Mouse (Mus musculus): ENCODE data around the gene Eif6. TPM values are rescaled to one million over a fixed set of nuclear protein-coding genes. Genes with fewer than 3 reads are reported as not detected.
A peak's percentile ranks its signal among the peaks of the same experiment; 100 is the strongest.

Eif6 gene
- polyA plus RNA-seq, 1 experiment from 2014 or later = 247 TPM

DNA sequence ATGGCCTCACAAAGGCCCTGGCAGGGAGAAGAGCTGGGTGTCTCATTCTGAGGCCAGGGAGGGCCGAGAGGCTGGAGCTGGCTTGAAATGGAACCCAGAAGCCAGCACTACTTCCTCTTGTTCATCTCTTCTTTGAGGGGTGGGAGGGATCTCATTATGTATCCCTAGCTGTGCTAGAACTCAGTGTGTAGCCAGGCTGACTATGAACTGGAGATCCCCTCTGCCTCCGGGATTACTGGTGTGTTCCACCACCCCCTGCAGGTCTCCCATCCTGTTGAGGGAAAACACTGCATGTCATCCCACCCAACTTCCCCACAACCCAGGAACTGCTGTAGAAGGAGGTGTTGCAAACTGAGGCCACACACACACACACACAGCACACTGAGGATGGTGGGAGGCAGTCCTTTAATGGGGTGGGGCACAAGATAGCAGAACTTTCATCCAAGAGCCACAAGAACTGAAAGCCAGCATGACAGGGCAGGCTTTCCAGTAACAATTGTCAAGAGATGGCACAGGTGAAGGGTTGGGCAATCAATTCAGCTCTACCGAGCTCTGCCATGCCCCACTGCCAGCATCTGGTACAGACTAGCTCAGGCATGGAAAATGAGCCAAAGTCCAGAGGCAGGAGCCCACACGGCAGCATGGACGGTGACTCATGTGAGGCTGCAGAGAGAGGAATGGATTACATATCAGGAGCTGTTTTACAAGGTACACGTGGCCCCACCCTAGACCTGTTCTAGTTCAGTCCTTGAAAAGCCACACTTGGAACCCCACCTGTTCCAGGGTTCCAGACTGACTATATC, 7.1 kb downstream of the Eif6 start:
- H3K4me1 ChIP-seq = peaks cover 30% of the 10 kb centered on the region
- WGBS = 68% methylated on average over 6 of the region's 6 CpGs
- H3K27ac ChIP-seq (replicated peaks) = peak overlapping the region; percentile 84
- H3K9me3 ChIP-seq = no peaks in the 10 kb centered on the region
- H3K36me3 ChIP-seq (replicated peaks) = peaks cover 48% of the 10 kb centered on the region
- peak overlapping the region; percentile 75 for H3K4me3 ChIP-seq
- 0 out of 2 replicates have a peak, but pooled peaks cover 9% of the 10 kb centered on the region for H3K27me3 ChIP-seq (replicated peaks; ENCODE audit: low read depth, poor library complexity, severe bottlenecking)
- DNase-seq (ENCODE audit: low spot score) = no peak

DNA sequence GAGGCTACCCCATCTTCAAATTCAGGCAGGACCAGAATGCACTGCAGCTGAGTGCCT, 7.5 kb downstream of the Eif6 start, which contains the start of gene BC029722:
Gene BC029722, minus strand, starts transcription at position 35 of the 57 bp plus-strand sequence.
- Histone ChIP-seq H3K27ac (replicated peaks) (peak within 1 kb of the TSS; percentile 84), H3K4me1 (peaks cover 30% of the 10 kb centered on the region), H3K36me3 (replicated peaks) (peaks cover 48% of the 10 kb centered on the region), H3K27me3 (replicated peaks; ENCODE audit: low read depth, poor library complexity, severe bottlenecking) (0 out of 2 replicates have a peak, but pooled peaks cover 9% of the 10 kb centered on the region), H3K9me3 (no peaks in the 10 kb centered on the region), H3K4me3 (peak within 1 kb of the TSS; percentile 75)
- DNase-seq (ENCODE audit: low spot score) = no peak

DNA sequence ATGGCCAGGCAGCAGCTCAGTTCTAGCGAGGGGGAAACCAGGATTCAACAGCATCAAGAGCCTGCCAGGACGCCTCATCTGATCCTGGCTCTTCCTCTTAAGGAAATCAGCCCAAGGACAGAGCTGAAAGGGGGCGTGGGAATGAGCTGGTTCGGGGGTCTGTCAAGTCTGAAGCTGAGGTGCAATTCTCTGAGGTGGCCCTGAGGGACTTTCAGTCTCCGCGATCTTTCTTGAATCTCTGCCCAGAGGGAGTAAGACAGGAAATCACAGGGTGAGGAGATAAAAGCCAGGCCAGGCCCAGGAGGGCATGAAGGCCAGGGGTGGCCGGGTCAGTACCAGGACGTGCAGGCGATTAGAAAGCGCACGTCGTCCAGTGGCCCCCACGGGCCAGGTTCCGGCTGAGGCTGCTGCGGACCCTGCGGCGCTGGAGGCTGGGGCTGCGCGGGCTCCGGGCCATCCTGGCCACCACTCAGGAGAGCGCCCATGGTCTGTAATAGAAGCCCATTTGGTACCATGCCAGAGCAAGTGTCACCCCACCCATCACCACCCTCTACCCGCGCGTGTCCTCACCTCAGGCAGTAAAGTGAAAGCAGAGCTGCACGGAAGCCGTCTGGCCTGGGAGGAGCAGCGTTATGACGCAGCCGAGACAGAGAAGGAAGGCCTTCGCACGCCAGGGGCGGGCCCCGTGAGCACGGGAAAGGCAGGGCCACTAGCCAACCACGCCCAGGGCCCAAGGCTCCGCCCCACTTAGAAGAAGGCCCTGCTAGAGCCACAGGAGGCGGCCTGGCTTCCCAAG, 7.9 kb downstream of the Eif6 start:
- 2% methylated on average over 37 of the region's 37 CpGs for WGBS
- Histone ChIP-seq H3K36me3 (replicated peaks) (peaks cover 44% of the 10 kb centered on the region), H3K27ac (replicated peaks) (peak overlapping the region; percentile 84), H3K27me3 (replicated peaks; ENCODE audit: low read depth, poor library complexity, severe bottlenecking) (0 out of 2 replicates have a peak, but pooled peaks cover 9% of the 10 kb centered on the region), H3K9me3 (no peaks in the 10 kb centered on the region), H3K4me3 (peak overlapping the region; percentile 75), H3K4me1 (peaks cover 30% of the 10 kb centered on the region)
- DNase-seq (ENCODE audit: low spot score) = peak; percentile 92

DNA sequence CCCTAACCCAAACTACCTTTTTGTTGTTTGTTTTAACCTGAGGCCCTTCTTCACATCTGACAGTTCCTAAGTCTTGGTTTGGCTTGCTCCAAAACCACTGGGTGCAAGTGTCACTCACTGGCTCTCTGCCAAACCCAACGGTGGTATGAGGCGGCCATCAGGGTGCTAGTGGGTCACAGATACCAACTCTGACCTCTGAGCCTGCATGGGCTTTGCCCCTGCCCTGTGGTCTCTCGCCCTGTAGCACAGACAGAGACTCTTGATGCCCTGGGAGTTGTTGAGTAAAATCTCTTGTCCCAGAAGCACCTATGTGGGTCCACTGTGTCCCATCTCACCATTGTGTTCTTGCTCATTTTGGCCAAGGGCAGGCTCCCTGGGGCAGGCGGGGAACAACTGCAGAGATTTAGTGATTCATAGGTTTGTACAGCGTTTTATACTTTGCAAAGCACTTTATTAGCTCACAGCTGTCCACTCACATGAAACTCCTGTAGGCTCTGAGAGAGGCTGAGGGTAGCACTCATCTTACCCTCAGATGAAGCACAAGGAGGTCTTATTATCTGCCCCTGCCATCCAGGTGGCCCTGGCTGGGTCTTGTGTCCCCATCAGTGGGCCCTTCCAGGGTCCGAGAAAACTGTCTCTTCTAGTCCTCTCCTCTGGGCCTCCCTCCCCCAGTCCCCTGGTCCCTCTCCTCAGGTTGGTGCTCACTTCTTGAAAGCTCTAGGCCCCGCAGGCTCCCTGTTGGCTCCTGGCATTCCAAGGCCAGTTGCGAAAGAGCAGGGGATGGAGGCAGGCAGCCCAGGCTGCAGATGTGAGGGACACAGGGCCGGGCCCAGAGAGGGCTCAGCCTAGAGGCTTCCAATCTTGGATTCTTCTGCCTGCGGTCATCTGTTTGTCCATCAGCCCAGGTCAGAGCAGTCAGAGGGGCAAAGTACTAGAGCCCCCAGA, 9.2 kb downstream of the Eif6 start:
- Histone ChIP-seq H3K4me1 (peaks cover 30% of the 10 kb centered on the region), H3K27ac (replicated peaks) (no peak overlapping the region), H3K27me3 (replicated peaks; ENCODE audit: low read depth, poor library complexity, severe bottlenecking) (0 out of 2 replicates have a peak, but pooled peaks cover 9% of the 10 kb centered on the region), H3K4me3 (peak overlapping the region; percentile 75; the same call in 1 of the 2 replicates), H3K9me3 (no peaks in the 10 kb centered on the region), H3K36me3 (replicated peaks) (peaks cover 31% of the 10 kb centered on the region)
- WGBS = 82% methylated on average over 10 of the region's 10 CpGs
- DNase-seq (ENCODE audit: low spot score) = no peak

DNA sequence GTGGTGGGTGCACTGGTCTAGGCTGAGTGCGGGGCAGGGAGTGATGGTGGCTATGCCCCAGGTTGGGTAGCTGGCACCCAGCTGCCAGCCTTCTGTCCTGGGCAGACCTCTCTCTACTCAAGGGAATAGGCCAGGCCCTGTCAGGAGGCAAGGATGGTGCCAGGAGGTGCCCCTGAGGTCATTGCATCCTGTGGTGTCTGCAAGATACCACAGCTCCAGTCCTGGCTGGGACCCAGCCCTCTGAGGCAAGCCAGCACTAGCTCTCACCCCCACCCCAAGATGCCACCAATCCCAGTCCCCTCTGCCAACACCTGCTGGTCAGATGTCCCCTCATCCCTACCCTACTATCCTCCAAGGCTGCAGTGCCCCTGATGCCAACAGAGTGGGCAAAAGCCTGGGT, 10.5 kb downstream of the Eif6 start:
- no peak overlapping the region for H3K4me3 ChIP-seq
- H3K36me3 ChIP-seq (replicated peaks) = peaks cover 18% of the 10 kb centered on the region
- H3K27ac ChIP-seq (replicated peaks) = no peak overlapping the region
- peaks cover 35% of the 10 kb centered on the region for H3K4me1 ChIP-seq
- H3K27me3 ChIP-seq (replicated peaks; ENCODE audit: low read depth, poor library complexity, severe bottlenecking) = 0 out of 2 replicates have a peak, but pooled peaks cover 9% of the 10 kb centered on the region
- no peaks in the 10 kb centered on the region for H3K9me3 ChIP-seq
- WGBS = 100% methylated on average over 1 of the region's 1 CpGs
- DNase-seq (ENCODE audit: low spot score) = no peak

DNA sequence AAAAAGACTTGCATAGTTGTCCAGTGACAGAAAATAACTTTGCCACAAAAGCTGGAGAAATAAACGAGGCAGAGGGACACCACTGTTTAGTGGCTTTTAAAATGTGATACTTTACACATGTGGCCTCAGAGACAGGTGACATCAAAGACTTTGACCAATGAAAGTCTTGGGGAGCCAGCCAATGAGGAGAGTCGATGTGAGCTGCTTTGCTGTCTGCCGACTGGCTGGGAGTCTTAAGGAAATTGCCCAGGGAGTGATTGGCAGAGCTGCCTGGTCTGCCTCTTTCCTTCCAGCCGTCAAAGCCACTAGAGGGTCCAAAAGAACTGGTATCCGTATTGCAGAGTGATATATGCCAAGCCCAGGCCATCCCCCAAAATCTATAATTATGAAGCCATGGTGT, 11.9 kb downstream of the Eif6 start:
- Histone ChIP-seq H3K27me3 (replicated peaks; ENCODE audit: low read depth, poor library complexity, severe bottlenecking) (0 out of 2 replicates have a peak, but pooled peaks cover 9% of the 10 kb centered on the region), H3K36me3 (replicated peaks) (peaks cover 5% of the 10 kb centered on the region), H3K9me3 (no peaks in the 10 kb centered on the region), H3K27ac (replicated peaks) (no peak overlapping the region), H3K4me1 (peaks cover 32% of the 10 kb centered on the region), H3K4me3 (no peak overlapping the region)
- WGBS = 30% methylated on average over 5 of the region's 5 CpGs
- DNase-seq (ENCODE audit: low spot score) = peak; percentile 25

DNA sequence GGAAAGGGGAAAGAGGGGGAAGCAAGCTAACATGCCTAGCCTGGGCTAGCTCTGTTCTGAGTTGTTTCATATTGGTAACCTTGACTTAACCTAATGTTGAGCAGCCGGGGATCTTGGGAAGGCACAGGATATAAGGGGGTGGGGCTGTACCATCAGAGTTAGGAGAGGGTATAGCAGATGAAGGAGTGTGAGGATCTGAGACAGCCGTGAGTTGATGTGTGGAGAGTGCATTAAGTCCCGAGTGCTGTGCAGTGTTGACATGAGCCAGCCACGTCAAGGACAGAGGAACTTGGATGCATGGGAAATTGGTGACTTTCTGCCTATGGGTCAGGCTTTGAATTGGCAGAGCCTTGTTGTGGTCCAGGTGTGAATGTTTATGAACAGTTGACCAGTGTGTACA, 14.1 kb downstream of the Eif6 start:
- H3K4me3 ChIP-seq = no peak overlapping the region
- no peak for DNase-seq (ENCODE audit: low spot score)
- H3K4me1 ChIP-seq = peaks cover 10% of the 10 kb centered on the region
- 81% methylated on average over 4 of the region's 4 CpGs for WGBS
- H3K27me3 ChIP-seq (replicated peaks; ENCODE audit: low read depth, poor library complexity, severe bottlenecking) = 0 out of 2 replicates have a peak, but pooled peaks cover 6% of the 10 kb centered on the region
- H3K36me3 ChIP-seq (replicated peaks) = no peaks in the 10 kb centered on the region
- H3K9me3 ChIP-seq = no peaks in the 10 kb centered on the region
- H3K27ac ChIP-seq (replicated peaks) = no peak overlapping the region

DNA sequence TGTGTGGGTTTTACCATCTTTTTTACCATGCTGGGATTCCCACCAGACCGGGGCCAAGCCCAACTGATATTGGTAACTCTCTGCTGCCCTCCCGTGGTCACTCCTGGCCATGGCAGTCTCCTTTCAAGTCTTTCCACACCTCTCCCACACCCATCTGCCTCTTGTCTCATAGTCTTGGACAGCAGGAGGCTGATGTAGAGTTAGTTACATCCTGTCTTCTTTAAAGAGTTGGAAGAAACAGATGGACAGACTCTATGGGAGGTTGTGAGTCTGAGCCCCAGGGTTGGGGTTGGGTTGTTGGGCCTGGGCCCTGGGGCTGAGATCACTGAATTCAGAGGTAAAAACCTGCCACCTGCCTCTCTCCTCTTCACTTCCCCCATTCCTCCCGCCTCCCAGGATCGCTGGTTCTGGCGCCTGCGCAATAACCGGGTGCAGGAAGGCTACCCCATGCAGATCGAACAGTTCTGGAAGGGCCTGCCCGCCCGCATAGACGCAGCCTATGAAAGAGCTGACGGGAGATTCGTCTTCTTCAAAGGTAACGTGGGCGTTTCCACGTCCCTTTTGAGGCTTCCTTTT, 14.8 kb downstream of the Eif6 start:
- WGBS = 44% methylated on average over 16 of the region's 16 CpGs
- Histone ChIP-seq H3K27me3 (replicated peaks; ENCODE audit: low read depth, poor library complexity, severe bottlenecking) (0 out of 2 replicates have a peak, but pooled peaks cover 3% of the 10 kb centered on the region), H3K36me3 (replicated peaks) (no peaks in the 10 kb centered on the region), H3K9me3 (no peaks in the 10 kb centered on the region), H3K27ac (replicated peaks) (no peak overlapping the region), H3K4me3 (no peak overlapping the region), H3K4me1 (peaks cover 10% of the 10 kb centered on the region)
- peak; percentile 85 for DNase-seq (ENCODE audit: low spot score)

DNA sequence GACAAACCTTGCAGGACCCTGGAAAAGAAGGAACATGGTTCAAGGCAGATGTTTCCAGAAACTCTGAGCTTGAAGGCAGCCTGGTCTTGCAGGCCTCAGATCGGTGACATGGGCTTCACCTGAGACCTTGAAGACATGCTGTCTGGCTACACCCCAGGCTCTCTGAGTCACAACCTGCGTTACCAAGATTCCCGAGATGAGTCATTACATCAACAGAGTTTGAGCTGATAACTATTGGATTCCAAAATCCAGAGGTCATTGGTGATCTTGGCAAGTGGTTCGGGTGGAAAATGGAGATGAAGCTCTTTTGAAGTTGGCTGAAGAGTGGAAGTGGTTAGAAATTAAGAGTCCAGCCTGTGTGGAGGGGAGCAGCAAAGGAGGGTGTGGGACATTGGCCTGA, 17.1 kb downstream of the Eif6 start:
- no peak for DNase-seq (ENCODE audit: low spot score)
- no peak overlapping the region for H3K4me3 ChIP-seq
- no peak overlapping the region for H3K27ac ChIP-seq (replicated peaks)
- 0 out of 2 replicates have a peak, but pooled peaks cover 10% of the 10 kb centered on the region for H3K4me1 ChIP-seq
- no peaks in the 10 kb centered on the region for H3K36me3 ChIP-seq (replicated peaks)
- 87% methylated on average over 4 of the region's 4 CpGs for WGBS
- H3K9me3 ChIP-seq = no peaks in the 10 kb centered on the region
- no peaks in the 10 kb centered on the region for H3K27me3 ChIP-seq (replicated peaks; ENCODE audit: low read depth, poor library complexity, severe bottlenecking)

DNA sequence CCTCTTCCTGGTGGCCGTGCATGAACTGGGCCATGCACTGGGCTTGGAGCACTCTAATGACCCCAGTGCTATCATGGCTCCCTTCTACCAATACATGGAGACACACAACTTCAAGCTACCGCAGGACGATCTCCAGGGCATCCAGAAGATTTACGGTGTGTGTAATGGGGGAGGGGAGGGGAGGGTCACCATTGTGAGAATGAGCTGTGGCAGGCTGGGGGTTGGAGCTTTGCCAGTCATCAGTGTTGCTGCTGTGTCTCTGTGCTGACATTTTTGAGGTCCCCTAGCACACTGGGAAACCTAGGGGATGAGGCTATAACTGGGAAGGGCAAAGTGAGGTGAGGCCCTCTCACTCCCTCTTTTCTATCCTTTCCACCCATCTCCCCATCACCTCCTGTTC, 19.3 kb downstream of the Eif6 start:
- Histone ChIP-seq H3K27me3 (replicated peaks; ENCODE audit: low read depth, poor library complexity, severe bottlenecking) (no peaks in the 10 kb centered on the region), H3K36me3 (replicated peaks) (no peaks in the 10 kb centered on the region), H3K9me3 (no peaks in the 10 kb centered on the region), H3K4me1 (0 out of 2 replicates have a peak, but pooled peaks cover 9% of the 10 kb centered on the region), H3K27ac (replicated peaks) (no peak overlapping the region), H3K4me3 (no peak overlapping the region)
- DNase-seq (ENCODE audit: low spot score) = no peak
- WGBS = 87% methylated on average over 4 of the region's 4 CpGs

DNA sequence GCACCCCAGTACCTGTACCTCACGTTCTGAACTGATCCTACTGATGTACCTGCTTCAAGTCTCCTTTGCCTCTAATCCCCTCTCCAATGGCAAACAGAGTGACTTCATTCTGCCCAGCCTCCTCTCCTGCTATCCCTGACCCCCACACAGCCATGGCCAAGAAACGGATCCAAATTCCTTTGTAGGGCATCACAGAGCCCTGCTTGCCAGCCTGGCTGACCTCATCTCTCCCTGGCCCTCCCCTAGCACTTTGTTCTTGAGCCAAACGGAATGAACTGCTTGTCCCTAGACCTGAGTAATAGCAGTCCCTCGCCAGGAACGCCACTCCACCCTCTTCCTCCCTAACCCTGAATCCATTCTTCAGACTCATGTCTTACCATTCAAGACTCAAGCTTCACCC, 20.2 kb downstream of the Eif6 start:
- 76% methylated on average over 5 of the region's 5 CpGs for WGBS

DNA sequence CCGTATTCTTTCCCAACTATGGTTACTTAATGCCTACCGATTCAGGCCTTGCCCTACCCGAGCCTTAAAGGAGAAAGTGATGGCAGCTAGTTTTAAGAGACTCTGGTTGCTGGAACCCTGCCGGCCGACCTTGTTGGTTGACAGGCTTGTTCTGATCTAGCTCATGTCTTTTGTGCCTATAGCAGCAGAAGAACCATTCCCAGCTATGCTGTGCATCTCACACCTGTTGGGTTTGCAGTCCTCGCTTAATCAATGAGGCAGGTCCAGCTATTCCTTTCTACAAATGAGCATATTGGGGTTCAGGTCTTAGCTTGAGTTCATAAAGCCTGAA, 20.8 kb downstream of the Eif6 start:
- H3K36me3 ChIP-seq (replicated peaks) = no peaks in the 10 kb centered on the region

More for the DNA sequence above, 20.2 kb downstream of the Eif6 start:
- H3K36me3 ChIP-seq (replicated peaks) = no peaks in the 10 kb centered on the region
- H3K4me3 ChIP-seq = no peak overlapping the region
- H3K27me3 ChIP-seq (replicated peaks; ENCODE audit: low read depth, poor library complexity, severe bottlenecking) = no peaks in the 10 kb centered on the region
- 0 out of 2 replicates have a peak, but pooled peaks cover 5% of the 10 kb centered on the region for H3K4me1 ChIP-seq
- no peak for DNase-seq (ENCODE audit: low spot score)
- H3K27ac ChIP-seq (replicated peaks) = no peak overlapping the region
- H3K9me3 ChIP-seq = no peaks in the 10 kb centered on the region

More for the DNA sequence above, 20.8 kb downstream of the Eif6 start:
- no peak for DNase-seq (ENCODE audit: low spot score)
- H3K4me1 ChIP-seq = 0 out of 2 replicates have a peak, but pooled peaks cover 5% of the 10 kb centered on the region
- no peaks in the 10 kb centered on the region for H3K27me3 ChIP-seq (replicated peaks; ENCODE audit: low read depth, poor library complexity, severe bottlenecking)
- H3K4me3 ChIP-seq = no peak overlapping the region
- WGBS = 84% methylated on average over 6 of the region's 6 CpGs
- no peaks in the 10 kb centered on the region for H3K9me3 ChIP-seq
- H3K27ac ChIP-seq (replicated peaks) = no peak overlapping the region
